Mouse (Mus musculus): ENCODE data around the gene Trp53bp2.
A peak's percentile ranks its signal among the peaks of the same experiment; 100 is the strongest.

Gene Trp53bp2

DNA sequence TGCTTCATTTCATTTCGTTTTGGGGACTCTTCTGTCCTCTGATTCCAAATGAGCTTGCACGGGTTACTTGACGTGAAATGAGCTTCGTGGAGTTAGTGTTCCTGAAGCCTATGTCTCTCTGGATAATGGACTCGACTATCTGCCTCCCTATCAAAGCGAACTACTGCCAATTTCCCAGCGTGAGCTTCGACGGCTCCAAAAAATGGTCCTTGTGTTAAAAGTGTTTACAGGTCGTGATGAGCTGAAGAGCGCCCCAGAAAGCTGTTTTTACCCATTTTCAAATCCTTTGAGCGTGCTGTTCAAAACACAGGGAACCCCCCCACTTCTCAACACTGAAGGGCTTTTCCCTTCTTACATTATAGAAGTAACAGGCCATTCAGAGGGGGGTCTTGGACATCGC, 729 bp upstream of the Trp53bp2 start:
- no peak for DNase-seq (ENCODE audit: low spot score in 2 of 2)

DNA sequence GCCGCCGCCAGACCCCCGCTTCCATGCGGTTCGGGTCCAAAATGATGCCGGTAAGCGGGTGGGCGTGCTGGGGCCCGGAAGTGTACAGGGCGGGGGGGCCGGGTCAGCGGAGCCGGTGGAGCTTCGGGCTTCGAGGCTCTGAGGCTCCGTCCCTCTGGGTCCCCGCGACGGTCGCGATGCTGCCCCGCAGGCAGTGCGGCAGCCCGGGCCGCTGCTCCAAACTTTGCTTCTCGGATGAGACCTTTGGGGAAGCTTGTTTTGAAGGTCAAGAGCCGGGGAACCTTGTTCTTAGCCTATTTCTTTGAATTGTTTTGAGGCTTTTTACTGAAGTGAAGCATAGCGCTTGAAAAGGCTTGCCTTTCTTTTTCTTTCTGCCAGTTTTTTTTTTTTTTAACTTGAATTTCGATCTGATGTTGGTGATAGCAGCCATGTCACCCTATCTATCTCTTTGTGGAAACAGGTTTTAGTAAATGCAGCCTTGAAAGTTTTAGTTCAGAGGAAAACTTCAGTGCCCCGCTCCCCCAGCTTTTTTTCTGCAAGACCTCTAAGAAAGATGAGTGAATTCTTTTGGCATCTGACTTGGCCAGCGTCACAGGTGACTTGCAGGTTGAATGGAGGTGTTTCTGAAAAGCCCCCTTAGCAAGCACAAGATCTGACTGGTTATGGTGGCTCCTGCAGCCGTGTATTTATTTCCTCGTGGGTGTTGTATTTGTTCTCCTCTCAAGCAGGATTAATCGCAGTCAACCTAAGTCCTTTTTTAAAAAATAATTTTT, 615 bp downstream of the Trp53bp2 start:
- DNase-seq (ENCODE audit: low spot score in 2 of 2): peak in 1 of 2 experiments; percentile 23

DNA sequence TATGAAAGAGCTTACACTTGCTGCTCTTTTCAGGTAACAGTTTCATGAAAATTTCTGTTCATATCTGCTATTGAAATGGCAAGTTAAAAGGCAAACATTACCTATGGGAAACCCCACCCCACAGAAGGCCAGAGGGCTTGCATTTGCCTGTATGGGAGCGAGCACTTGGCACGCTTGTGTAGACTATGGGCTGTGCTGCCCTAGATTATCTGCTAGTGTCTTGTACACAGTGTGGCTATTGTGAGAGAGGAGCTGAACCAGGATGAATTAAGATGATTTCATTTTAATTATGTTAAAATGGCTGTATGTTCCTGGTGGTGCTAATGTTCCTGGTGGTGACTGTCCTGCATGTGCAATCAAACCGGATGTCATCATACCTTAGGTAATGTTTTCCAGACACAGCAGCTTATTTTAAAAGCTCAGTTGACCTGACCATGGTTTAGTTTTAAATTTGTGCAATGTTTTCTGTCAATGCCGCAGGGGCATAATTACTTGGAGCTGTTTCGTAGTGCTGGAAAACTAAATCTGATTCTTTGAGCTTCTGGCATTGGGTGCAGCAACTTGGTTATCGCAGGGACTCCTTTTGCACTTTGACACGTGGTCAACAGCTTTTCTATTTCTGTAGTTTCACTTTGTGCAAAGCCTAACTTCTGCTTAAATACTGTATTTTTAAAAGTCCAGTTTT, 3.8 kb downstream of the Trp53bp2 start:
- DNase-seq (ENCODE audit: low spot score in 2 of 2): no peak

DNA sequence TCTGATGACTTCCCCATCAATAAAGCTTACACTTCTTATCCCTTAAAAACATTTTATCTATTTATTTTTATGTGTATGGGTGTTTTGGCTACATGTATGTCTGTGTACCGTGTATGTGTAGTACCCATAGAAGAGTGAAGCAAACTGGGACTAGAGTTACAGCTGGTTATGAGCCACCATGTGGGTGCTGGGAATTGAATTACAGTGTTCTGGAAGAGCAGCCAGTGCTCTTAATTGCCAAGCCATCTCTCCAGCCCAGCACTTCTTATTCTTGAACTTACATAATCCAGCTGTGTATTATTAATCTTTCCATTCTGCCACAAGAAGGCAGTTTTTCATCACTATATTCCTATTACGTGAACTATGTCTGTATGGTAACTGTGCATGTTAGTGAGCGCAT, 10.5 kb downstream of the Trp53bp2 start:
- no peak for DNase-seq (ENCODE audit: low spot score in 2 of 2)

DNA sequence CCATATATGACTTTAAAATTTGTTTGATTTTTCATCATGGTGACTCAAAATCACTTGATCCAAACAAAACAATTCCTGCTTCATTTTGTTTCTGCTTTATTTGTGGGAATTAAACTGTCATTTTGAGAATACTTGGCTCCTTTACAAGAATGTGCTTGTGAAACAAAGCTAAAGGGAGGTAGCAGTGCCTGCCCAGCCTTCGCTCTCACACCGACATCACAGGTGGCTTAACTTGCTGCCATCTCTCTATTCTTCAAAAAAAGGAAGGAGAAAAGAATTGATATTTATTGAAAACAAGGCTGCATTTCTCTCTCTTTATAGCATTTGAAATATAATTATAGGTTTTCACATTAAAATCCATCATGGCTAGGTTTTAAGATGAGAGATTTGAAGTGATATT, 15.3 kb downstream of the Trp53bp2 start:
- DNase-seq (ENCODE audit: low spot score in 2 of 2): no peak

DNA sequence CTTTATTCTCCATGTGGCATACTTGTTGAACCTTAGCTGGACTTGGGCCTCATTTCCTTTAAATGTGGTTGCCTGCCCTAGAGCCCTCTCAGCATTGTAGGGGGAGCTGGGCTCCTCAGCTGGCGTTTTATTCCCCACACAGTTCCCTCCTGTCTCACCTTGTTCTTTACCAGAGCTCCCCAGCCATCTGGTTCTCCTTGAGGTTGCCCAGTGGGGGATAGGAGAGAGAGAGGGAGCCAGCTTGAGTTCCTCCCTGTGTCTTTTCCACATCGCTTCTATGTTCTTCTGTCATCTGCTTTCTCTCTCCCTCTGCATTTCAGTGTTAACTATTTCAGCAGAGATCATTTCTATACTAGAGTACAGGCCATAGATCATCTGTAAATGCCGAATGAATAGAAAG, 16.2 kb downstream of the Trp53bp2 start:
- DNase-seq (ENCODE audit: low spot score in 2 of 2): no peak

DNA sequence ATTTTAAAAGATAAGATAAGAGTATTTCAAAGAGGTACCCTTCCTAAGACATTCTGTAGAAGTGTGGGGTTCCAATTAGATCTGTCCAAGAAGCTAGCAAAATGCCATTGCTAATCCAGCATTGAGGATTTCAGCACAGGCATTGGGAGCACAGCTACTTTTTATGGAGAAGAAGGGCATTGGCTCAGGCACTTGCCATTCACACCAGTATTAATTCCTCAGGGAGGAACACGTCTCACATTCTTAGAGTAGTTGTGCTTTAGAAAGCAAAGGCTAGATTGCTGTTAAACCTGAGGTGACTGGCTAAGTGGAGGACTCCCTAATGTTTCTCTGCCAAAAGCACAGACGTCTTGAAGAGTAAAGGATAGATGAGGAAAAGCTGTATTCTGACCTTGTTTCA, 17.5 kb downstream of the Trp53bp2 start:
- no peak for DNase-seq (ENCODE audit: low spot score in 2 of 2)

DNA sequence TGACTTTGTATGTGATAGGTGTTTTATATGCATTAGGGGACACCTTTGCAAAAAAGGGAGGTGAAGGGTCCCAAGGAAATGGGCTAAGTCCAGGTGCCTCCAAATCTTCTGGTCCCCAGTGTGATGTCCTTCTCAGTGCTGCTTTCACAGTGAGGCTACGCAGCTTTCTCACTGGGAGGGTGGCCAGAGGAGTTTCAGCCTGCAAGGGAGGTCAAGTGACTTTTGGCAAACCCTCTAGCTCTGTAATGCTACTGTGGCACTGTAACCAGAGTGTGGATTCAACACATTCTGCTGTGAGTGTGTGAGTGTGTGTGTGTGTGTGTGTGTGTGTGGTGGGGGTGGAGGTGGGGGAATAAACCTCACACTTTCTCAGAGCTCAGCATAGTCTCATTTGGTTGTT, 18.5 kb downstream of the Trp53bp2 start:
- no peak for DNase-seq (ENCODE audit: low spot score in 2 of 2)

DNA sequence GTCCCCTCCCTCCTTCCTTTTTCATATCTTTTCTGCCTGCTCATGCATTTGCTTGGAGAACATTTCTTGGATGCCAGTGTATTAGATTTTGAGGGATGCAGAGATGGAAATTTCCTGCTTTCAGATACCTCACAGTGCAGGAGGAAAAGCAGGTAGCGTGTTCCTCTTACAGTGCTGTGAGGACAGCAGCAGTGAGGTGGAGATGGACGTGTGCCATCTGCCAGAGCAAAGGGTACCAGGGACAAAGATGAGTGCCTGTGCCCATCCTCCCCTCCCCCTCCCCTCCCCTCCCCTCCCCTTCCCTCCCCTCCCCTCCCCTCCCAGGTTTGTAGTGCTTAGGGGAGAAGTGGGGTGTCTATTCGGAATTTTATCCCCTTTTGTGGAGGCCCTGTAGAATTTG, 20.9 kb downstream of the Trp53bp2 start:
- DNase-seq (ENCODE audit: low spot score in 2 of 2): no peak

DNA sequence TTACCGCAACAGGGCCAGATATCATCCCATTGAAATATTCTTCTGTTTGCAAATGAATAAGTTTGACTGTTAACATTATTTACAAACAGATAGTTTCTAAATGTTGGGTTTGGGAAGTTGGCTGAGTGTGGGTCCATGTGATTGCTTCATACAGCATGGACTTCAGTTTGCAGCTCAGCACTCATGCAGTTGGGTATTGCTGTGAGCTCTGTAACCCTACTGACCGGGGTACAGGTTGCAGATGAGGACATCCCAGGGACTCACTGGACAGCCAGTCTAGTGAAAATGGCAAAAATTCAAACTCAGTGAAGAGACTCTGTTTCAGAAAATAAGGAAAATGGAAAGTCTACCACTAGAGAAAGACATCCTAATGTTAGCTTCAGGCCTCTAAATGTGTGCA, 21.7 kb downstream of the Trp53bp2 start:
- DNase-seq (ENCODE audit: low spot score in 2 of 2): no peak

DNA sequence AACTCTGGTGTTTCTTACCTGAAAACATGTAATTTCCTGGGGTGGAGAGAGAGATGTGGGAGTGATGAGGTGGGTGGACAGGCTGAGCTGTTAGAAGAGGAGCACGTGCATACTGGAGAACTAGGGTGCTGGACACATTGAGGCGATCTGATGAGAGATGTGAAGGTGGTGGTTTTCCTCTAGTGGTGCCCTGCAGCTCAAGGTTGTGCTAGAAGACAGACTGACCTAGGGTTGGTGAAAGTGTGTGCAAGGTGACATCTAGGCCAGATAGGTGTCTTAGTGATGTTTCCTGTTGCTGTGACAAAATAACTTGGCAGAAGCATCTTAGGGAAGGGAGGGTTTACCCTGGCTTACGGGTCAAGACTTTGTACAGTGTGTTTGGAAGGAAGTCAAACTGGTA, 23.1 kb downstream of the Trp53bp2 start:
- no peak for DNase-seq (ENCODE audit: low spot score in 2 of 2)

DNA sequence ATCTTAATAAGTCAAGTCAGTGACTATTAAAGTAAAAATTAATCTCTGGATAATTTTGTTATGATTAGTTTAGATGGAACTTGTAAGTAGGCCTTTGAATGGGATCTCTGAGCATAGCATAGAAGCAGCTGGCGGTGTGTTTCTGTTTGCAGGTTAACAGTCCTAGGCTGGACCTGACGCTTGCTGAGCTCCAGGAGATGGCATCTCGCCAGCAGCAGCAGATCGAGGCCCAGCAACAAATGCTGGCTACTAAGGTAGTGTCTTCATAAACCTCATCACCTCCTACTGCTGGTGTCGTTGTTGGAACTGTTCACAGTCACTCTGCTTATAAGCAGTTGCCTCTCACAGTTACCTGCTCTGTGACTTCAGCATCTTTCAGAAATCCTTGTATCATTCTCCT, 27.8 kb downstream of the Trp53bp2 start:
- no peak for DNase-seq (ENCODE audit: low spot score in 2 of 2)

DNA sequence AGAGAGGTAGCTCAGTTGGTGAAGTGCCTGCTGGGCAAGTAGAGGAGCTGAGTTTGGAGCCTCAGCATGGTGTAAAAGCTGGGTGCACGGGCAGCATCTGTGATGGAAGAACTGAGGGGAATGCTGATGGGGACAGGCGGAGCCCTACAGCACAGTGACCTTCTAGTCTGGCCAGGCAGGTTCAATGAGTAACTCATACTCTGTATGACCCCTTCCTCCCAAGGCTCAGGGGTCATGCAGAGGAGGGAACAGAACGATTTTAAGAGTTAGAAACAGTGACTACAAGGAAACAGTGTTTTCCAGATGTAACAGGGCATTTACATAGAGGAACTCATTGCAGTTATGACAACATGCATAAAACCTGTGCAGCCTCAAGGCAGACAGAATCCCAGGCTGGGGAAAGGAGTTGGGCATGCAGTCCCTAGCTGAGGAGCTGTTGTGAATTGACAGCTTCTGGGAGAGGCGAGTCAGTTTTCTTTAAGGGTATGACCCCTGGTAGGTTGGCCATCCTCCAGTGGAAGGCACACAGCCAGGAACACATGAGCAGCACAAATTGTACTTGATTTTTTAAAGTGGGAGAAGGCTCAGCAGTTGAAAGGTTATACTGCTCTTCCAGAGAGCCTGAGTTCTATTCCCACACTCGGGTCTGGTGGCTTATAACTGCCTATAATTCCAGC, 30.7 kb downstream of the Trp53bp2 start:
- DNase-seq (ENCODE audit: low spot score in 2 of 2): peak; percentile 24 to 47

DNA sequence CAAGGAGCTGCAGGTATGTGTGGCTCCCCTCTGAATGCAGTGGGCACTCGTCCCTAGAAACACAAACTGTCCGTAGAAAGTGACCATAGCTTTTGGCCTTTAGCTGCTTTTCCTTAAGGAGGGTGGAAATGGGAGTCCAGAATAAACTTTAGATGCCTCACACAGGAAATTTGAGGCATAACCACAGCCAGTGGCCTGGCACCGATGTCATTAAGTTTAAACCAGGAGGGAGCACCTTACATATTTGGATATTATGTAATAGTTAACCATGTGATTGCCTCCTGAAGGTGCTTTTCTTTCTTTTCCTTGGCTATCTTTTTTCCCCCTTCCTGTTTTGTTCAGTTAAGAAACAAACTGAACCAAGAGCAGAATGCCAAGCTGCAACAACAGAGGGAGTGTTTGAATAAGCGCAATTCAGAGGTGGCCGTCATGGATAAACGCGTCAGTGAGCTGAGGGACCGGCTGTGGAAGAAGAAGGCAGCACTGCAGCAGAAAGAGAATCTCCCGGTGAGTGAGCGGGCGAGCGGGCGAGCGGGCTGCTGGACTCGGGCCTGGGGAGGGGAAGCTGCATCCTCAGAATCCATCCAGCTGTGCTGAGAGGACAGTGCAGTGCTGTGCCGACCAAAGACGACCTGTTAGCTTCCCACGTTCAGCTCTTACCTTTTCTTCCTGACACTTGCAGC, 33.0 kb downstream of the Trp53bp2 start:
- DNase-seq (ENCODE audit: low spot score in 2 of 2): no peak

DNA sequence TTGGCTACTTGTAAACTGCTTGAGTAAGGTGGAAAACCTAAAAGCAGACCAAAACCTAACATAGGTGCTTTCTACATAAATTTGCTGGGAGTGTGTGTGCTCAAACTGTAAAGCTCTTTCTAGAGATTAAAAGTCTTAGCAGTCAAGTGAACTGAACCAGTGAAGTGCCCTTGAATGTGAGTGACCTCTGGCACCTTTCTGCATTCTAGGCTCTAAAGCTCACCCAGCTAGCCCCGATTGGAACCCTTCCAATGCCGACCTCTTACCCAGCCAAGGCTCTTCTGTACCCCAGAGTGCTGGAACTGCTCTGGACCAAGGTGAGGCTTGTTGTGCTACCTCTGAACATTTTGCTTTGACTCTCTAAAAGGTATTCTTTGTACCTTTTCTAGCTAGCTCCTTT, 35.1 kb downstream of the Trp53bp2 start:
- no peak for DNase-seq (ENCODE audit: low spot score in 2 of 2)

DNA sequence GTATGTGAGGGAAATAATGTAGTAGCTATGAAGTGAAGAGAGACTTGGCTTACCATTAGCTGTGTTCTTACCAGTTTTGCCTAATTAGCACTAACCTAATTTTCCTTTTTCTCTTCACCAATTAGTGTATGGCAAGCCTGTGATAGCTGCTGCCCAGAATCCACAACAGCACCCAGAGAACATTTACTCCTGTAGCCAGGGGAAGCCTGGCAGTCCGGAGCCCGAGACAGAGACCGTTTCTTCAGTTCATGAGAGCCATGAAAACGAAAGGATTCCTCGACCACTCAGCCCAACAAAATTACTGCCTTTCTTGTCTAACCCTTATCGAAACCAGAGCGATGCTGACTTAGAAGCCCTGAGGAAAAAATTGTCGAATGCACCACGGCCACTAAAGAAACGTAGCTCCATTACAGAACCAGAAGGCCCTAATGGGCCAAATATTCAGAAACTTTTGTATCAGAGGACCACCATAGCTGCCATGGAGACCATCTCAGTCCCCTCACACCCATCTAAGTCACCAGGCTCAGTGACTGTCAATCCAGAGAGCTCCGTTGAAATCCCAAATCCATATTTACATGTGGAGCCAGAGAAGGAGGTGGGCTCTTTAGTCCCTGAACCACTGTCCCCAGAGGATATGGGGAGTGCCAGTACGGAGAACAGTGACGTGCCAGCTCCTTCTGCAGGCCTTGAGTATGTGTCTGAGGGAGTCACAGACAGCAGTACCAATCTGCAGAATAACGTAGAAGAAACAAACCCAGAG, 39.5 kb downstream of the Trp53bp2 start:
- DNase-seq (ENCODE audit: low spot score in 2 of 2): no peak

DNA sequence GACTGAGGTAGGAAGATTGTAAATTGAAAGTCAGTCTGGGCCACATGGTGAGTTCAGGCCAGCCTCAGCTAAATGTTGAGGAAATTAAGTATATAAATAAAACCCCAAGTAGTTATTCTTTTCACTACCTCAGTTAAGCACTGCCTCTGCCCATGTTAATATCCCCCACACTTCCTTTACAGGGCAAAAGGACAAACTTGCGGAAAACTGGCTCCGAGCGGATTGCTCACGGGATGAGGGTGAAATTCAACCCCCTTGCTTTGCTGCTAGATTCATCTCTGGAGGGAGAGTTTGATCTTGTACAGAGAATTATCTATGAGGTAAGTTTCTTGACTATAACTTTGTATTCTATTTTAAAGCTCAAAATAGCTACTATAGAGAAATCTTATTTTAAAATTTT, 43.5 kb downstream of the Trp53bp2 start:
- DNase-seq (ENCODE audit: low spot score in 2 of 2): no peak

DNA sequence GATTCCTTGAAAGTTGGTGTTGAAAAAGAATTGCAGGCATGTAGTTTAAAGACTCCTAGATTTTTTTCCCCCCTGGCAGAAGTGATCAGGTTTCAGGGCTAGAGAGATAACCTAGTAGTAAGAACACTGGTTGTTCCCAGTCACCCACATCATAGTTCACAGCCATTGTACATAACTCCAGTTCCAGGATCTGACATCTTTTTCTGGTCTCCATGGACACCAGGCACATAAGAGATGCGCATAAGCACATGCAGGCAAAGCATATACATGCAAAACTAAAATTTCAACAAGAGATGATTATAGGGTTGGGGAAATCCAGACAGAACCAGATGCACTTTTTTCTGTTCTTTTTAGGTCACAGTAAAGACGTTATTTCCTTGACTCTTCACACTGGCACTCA, 46.1 kb downstream of the Trp53bp2 start:
- no peak for DNase-seq (ENCODE audit: low spot score in 2 of 2)

DNA sequence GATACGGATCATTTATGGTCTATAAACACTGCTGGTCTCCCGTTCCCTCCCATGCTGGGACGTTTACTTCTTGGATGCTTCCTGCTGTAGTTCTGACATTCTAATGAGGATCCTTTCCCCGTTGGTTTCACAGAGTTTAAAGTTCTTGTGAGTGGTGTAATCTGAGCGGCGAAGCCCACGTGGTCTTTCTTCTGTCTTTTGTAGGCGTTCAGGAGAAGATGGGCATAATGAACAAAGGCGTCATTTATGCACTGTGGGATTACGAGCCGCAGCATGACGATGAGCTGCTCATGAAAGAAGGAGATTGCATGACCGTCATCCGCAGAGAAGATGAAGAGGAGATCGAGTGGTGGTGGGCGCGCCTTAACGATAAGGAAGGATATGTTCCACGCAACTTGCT, 49.6 kb downstream of the Trp53bp2 start:
- DNase-seq (ENCODE audit: low spot score in 2 of 2): no peak

DNA sequence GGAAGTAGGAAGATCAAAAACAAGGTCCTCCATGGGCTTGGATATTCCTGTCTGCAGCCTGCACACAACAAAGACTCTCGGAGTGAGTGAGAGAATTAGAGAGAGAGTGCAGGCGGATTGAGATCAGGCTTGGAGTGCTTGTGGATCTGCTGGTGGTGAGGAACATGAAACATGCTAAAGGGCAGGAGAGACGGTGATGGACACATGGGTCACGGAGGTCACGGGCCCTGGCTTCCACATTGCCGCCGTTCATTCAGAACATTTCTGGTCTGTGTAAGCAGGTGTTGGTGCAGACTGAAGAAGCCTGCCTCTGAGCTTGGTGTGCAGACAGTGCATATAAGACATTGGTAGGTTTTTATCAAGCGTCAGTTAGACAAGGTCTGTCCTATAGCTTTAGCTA, 50.5 kb downstream of the Trp53bp2 start:
- no peak for DNase-seq (ENCODE audit: low spot score in 2 of 2)
